Mouse (Mus musculus) ES-E14 (cell line): ENCODE data around the gene Rapgef3. TPM values are rescaled to one million over a fixed set of nuclear protein-coding genes. Genes with fewer than 3 reads are reported as not detected.
A peak's percentile ranks its signal among the peaks of the same experiment; 100 is the strongest.

Experiments
- DNase-seq: peaks from one replicate; pipeline ENCODE4 v3.0.0-alpha.2; 2013; ENCODE audit warnings: low read depth, low spot score
- H3K27ac ChIP-seq: 2 replicates; pipeline ENCODE4 v1.5.1; 2012; ENCODE audit warnings: low read depth, mild to moderate bottlenecking, low read length, moderate library complexity, mixed read lengths; ENCODE audit not compliant: poor library complexity, insufficient read depth, severe bottlenecking
- H3K36me3 ChIP-seq: 2 replicates; pipeline ENCODE4 v1.6.1; 2012; ENCODE audit warnings: mild to moderate bottlenecking, low read length, moderate library complexity, mixed read lengths; ENCODE audit not compliant: control insufficient read depth, poor library complexity, insufficient read depth, severe bottlenecking
- H3K4me1 ChIP-seq, 2 experiments: fragments of 150-350 bp in 1 of 2; sonication (generic) in 1 of 2; 2 replicates each; pipeline ENCODE4 v1.6.1; 2012; ENCODE audit warnings: low read length in 2 of 2, mild to moderate bottlenecking in 1 of 2, mixed read lengths in 1 of 2; ENCODE audit not compliant: control insufficient read depth in 2 of 2, insufficient read depth in 2 of 2, poor library complexity in 1 of 2
- H3K4me3 ChIP-seq, 2 experiments: fragments of 150-350 bp in 1 of 2; sonication (generic) in 1 of 2; 2 replicates each; pipeline ENCODE4 v1.5.1; 2012; ENCODE audit warnings: low read length in 2 of 2, low read depth in 1 of 2, mild to moderate bottlenecking in 1 of 2, mixed read lengths in 1 of 2; ENCODE audit not compliant: insufficient read depth in 1 of 2, poor library complexity in 1 of 2, severe bottlenecking in 1 of 2
- H3K9ac ChIP-seq: 2 replicates; pipeline ENCODE4 v1.6.1; 2012; ENCODE audit warnings: low read depth, mild to moderate bottlenecking, low read length, mixed read lengths; ENCODE audit not compliant: poor library complexity, insufficient read depth, severe bottlenecking
- H3K9me3 ChIP-seq: fragments of 150-350 bp; sonication (generic); 2 replicates; pipeline ENCODE4 v1.6.1; 2012; ENCODE audit warnings: low read depth, mild to moderate bottlenecking, low read length; ENCODE audit not compliant: control insufficient read depth, insufficient read depth
- CHD2 ChIP-seq: IDR thresholded peaks from 2 replicates; pipeline ENCODE4 v1.6.1; 2014; ENCODE audit warnings: mild to moderate bottlenecking, low read depth, low read length, inconsistent platforms
- HCFC1 ChIP-seq: IDR thresholded peaks from 2 replicates; pipeline ENCODE4 v1.6.1; 2012; ENCODE audit warnings: low read length, inconsistent platforms, borderline replicate concordance; ENCODE audit not compliant: insufficient read depth
- MAFK ChIP-seq: IDR thresholded peaks from 2 replicates; pipeline ENCODE4 v1.6.1; 2014; ENCODE audit warnings: mild to moderate bottlenecking, low read depth, low read length, inconsistent platforms; ENCODE audit not compliant: insufficient read depth
- ZC3H11A ChIP-seq: IDR thresholded peaks from 2 replicates; pipeline ENCODE4 v1.6.1; 2012; ENCODE audit warnings: low read depth, mild to moderate bottlenecking, inconsistent platforms, low read length, borderline replicate concordance
- ZNF384 ChIP-seq: IDR thresholded peaks from 2 replicates; pipeline ENCODE4 v1.6.1; 2012; ENCODE audit warnings: low read depth, low read length, inconsistent platforms
- in situ Hi-C, 2 experiments: fragments of 600-800 bp; cut with MboI; formaldehyde crosslinking; loops; one replicate each; pipeline ENCODE4 v1.15.1; 2025; ENCODE audit warnings: low sequenced_read_pairs in 2 of 2, inconsistent platforms in 1 of 2; ENCODE audit not compliant: unreplicated experiment in 2 of 2
- total RNA-seq: library from RNA; depleted of rRNA; stranded (reverse); fragments of 300-350 nt; gene quantifications from 2 replicates; pipeline ENCODE4 v1.2.3, GENCODE M21; 2012; rRNA removed

The Rapgef3 gene
- 12.5 and 12.7 TPM in 2 replicates for total RNA-seq

DNA sequence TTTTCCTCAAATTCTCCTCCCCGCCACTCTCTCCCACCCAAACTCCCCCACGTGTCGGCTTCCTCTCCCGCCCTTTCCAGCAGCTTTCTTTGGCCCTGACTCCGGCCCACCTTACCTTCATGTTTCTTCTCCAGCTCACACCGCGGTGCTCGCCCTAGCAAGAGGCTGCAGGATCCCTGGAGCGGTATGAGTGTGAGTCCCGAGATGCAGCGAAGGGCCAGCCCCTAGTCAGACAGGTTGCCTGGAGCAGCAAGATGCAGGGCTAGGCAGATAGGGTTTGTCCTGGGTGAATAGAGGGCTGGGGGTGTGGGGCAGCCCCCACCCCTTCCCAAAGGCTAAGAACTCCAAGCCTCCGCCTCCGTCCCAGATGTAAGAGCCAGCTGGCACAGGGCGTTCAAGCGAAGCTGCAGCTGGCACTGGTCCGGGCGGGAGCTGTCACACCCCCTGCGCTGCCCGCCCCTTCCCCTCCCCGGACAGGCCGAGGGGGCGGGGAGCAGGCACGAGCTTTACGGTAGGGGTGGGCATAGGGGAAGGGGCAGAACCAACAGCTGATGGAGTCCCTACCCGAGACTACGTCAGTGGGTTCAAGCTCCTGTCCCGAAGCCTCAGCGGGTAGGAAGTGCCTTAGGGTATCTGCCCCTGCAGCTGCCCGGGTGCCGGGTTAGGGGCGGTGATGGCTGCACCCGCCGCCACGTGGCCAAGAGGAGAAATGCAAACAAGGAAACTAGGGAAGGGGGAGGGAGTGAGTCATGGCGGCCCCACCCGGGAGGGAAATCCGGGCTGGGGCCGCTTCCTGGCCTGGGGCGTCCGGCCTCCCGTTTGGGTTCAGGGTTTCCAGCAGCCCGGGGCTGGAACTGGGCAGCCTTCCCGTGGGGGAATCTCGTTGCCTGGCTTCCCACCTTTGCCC, at the start of gene Rapgef3:
TSS of gene Rapgef3 (minus strand) at position 693 of the 907 bp plus-strand sequence.
- Histone ChIP-seq H3K9ac (peak within 1 kb of the TSS; percentile 75), H3K4me1 (peaks cover 8 to 26% of the 10 kb centered on the region in 2 experiments; a peak in 3 of 4 replicates), H3K36me3 (no peaks in the 10 kb centered on the region), H3K9me3 (no peaks in the 10 kb centered on the region), H3K27ac (no peak within 1 kb of the TSS), H3K4me3 (peak within 1 kb of the TSS; percentile 62 to 68)
- no peak for DNase-seq
- in situ Hi-C loops: no loop called here
- TF ChIP-seq HCFC1 (no peak), ZC3H11A (no peak), CHD2 (no peak), MAFK (no peak), ZNF384 (no peak)

DNA sequence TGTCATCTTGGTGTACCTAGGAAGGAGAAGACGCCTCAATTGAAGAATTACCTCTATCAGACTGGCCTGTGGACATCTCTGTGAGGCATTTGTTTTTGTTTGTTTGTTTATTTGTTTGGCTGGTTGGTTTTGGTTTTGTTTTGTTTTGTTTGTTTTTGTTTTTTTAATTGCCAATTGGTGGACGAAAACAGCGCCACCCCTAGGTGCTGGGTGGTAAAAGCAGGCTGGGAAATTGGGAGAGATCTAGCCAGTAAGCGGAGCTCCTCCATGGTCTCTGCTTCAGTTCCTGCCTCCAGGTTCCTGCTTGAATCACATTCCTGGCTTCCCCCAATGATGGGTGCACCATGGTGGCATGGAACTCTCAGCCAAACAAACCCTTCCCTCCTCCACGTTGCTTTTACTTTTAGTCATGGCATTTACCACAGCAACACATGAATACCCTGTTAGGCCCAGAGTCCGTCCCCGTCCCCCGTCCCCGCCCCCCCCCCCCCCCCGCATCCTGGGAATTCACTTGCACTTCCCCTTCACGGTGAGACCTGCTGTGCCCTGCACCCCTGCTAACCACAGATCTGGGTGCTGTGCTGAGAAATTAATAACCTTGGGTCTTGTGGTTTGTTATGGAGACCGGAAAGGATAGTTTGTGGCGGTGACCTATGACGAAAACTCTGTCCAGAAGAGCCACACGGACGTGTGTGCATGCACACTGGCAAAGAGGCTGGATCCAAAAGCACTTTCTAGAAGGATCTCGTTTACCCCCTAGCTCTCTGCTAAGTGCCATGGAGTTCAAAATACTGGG, 48.6 kb upstream of the Rapgef3 start:
- no peaks in the 10 kb centered on the region for H3K9me3 ChIP-seq
- no peaks in the 10 kb centered on the region for H3K36me3 ChIP-seq
- in situ Hi-C loops: no loop called here
- TF ChIP-seq ZC3H11A (no peak), CHD2 (no peak), MAFK (no peak), HCFC1 (no peak), ZNF384 (no peak)
- H3K4me3 ChIP-seq: no peak overlapping the region
- H3K9ac ChIP-seq: no peak overlapping the region
- H3K4me1 ChIP-seq: peaks cover 0 to 9% of the 10 kb centered on the region in 2 experiments; a peak in 1 of 4 replicates
- no peak for DNase-seq
- H3K27ac ChIP-seq: no peak overlapping the region

DNA sequence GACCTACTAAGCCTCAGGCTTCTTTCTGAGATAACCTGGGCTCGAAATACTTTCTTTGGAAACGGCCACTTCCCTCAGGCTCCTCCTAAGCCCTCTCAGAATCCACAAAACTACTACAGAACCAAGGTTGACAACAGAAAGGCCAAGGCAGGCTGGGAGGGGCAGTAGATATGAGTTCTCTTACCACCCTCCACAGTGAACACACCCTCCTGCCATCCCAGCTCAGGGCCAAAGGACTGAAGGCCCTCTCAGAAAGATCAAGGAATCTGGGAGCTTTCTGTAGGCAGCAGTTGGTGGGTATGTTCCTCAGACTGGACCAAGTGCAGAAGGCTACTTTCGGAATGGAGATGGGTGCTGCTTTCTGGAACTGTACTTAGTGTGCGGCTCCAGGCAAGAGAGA, 47.5 kb upstream of the Rapgef3 start:
- in situ Hi-C loops: no loop called here
- no peak overlapping the region for H3K4me3 ChIP-seq
- H3K4me1 ChIP-seq: peaks cover 0 to 7% of the 10 kb centered on the region in 2 experiments; a peak in 1 of 4 replicates
- no peaks in the 10 kb centered on the region for H3K9me3 ChIP-seq
- no peak overlapping the region for H3K27ac ChIP-seq
- TF ChIP-seq ZNF384 (no peak), MAFK (no peak), HCFC1 (no peak), CHD2 (no peak)
- no peak overlapping the region for H3K9ac ChIP-seq
- DNase-seq: no peak
- H3K36me3 ChIP-seq: no peaks in the 10 kb centered on the region

GRCm38 (mm10) chr15:97814703-97815102, 46.9 kb upstream of the Rapgef3 start:
- no peaks in the 10 kb centered on the region for H3K9me3 ChIP-seq
- no peak overlapping the region for H3K9ac ChIP-seq
- DNase-seq: no peak
- H3K4me1 ChIP-seq: peaks cover 0 to 7% of the 10 kb centered on the region in 2 experiments; a peak in 1 of 4 replicates
- no peak overlapping the region for H3K4me3 ChIP-seq
- in situ Hi-C loops: no loop called here
- H3K36me3 ChIP-seq: no peaks in the 10 kb centered on the region
- TF ChIP-seq MAFK (no peak), ZNF384 (no peak), ZC3H11A (no peak), CHD2 (no peak), HCFC1 (no peak)
- no peak overlapping the region; the same call in 1 of the 2 replicates for H3K27ac ChIP-seq
